Comparison of ENCODE assay signal across 15 mouse cellular contexts in the genomic region with DNA sequence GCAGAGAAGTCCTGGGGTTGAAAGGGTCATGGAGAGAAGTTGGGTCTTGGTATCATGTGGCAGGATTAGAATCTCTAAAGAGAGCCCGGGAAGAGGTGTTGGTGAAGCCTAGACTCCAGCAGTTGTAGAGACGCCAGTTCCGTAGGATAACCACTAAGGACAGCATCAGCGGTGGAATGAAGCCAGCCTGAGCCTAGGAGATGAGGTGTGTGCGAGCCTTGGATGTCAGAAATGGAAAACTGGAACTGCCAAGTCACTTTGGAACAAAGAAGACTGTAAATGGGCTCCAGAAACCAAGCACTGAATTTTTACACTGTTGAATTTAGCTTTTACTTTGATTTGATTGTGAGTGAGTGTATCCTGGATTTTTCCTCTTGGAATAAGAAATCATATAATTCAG.
DNase-seq lines count a peak whose midpoint lies in the region.
"Had no signal": no experiment of that assay in that cellular context is flagged by ENCODE, and none has a peak within 500 bp of the region (broad histone marks: within the 10 kb centered on the region; RNA-seq: fewer than 3 reads in every experiment).

No protein-coding gene starts in this region.

- intact Hi-C loops in left cerebral cortex, postnatal 4 days (cut with DNase I): no loop called here

- peak; percentile 28 to 48 for DNase-seq in left cerebral cortex, adult 18-20 months (ENCODE audit: low spot score in 2 of 2)
- DNase-seq in left cerebral cortex, postnatal 4 days: no peak
- DNase-seq in right cerebral cortex, adult 18-20 months: peak; percentile 49
- DNase-seq in right cerebral cortex, adult 2 months (ENCODE audit: low spot score in 2 of 2): no peak
- peak; percentile 17 for DNase-seq in right cerebral cortex, postnatal 14 days
- DNase-seq in telencephalon, adult 2 months (ENCODE audit: low read depth, low spot score): peak; percentile 67
- no peak for DNase-seq in kidney, postnatal 10 days
- DNase-seq: adrenal gland, adult 2 months; adrenal gland, postnatal 25 days; cerebellum, adult 2 months; cerebellum, postnatal 10 days; forebrain, postnatal 0 days; gastrocnemius, postnatal 36 days; heart, adult 11 months; heart, postnatal 36 days had no signal

Comparison
In these comparisons a context has a peak if more than half of its experiments do, and no peak if none do; other contexts are left out.
1. DNase-seq: peak in left cerebral cortex, adult 18-20 months (2 of 2), right cerebral cortex, adult 18-20 months (single experiment), right cerebral cortex, postnatal 14 days (single experiment) and telencephalon, adult 2 months (single experiment); none in left cerebral cortex, postnatal 4 days (single experiment), right cerebral cortex, adult 2 months (0 of 2) and kidney, postnatal 10 days (single experiment).